Mouse (Mus musculus) lung, embryonic 14.5 days (tissue): ENCODE results near the gene Vps33b. TPM values are rescaled to one million over a fixed set of nuclear protein-coding genes. Genes with fewer than 3 reads are reported as not detected.
A peak's percentile ranks its signal among the peaks of the same experiment; 100 is the strongest.
"Not testable (repeated sequence)": the region's sequence is repeated elsewhere in the genome, so short reads cannot be mapped to it uniquely, and the experiment has no call there.

Experiments
- ATAC-seq: fragments of 200-750 bp; cut with Nextera tagmentation; 2 replicates; pipeline ENCODE4 v1.8.0; 2017; ENCODE audit warnings: mild to moderate bottlenecking, moderate TSS enrichment, moderate library complexity; ENCODE audit not compliant: insufficient read depth
- DNase-seq: peaks from one replicate; pipeline ENCODE4 v3.0.0-alpha.2; 2015
- H3K27ac ChIP-seq: fragments of 300-500 bp; sonication (generic); 2 replicates; pipeline ENCODE4 v1.5.1; 2014; ENCODE audit warnings: low read depth, mild to moderate bottlenecking, moderate library complexity
- H3K27me3 ChIP-seq: fragments of 300-500 bp; sonication (generic); 2 replicates; pipeline ENCODE4 v1.6.1; 2014; ENCODE audit warnings: low read length, control low read depth; ENCODE audit not compliant: insufficient read depth
- H3K36me3 ChIP-seq: fragments of 300-500 bp; sonication (generic); 2 replicates; pipeline ENCODE4 v1.6.1; 2014; ENCODE audit warnings: control low read depth; ENCODE audit not compliant: insufficient read depth
- H3K4me1 ChIP-seq: fragments of 300-500 bp; sonication (generic); 2 replicates; pipeline ENCODE4 v1.6.1; 2014; ENCODE audit warnings: antibody characterized with exemption, control low read depth; ENCODE audit not compliant: insufficient read depth
- H3K4me2 ChIP-seq: fragments of 300-500 bp; sonication (generic); 2 replicates; pipeline ENCODE4 v1.6.1; 2014; ENCODE audit warnings: mild to moderate bottlenecking
- H3K4me3 ChIP-seq: fragments of 300-500 bp; sonication (generic); 2 replicates; pipeline ENCODE4 v1.5.1; 2014; ENCODE audit warnings: low read depth, low read length
- H3K9ac ChIP-seq: fragments of 300-500 bp; sonication (generic); 2 replicates; pipeline ENCODE4 v1.6.1; 2014
- H3K9me3 ChIP-seq: fragments of 300-500 bp; sonication (generic); 2 replicates; pipeline ENCODE4 v1.6.1; 2016; ENCODE audit warnings: low read depth, low read length, control low read depth
- CTCF ChIP-seq: IDR thresholded peaks from 2 replicates; pipeline ENCODE4 v1.5.1; 2016; ENCODE audit warnings: antibody characterized with exemption, low read depth
- WGBS: fragments of 180-500 bp; shearing (Covaris S2); extraction: QIAGEN DNeasy Blood & Tissue Kit; methylation state at CpG from one replicate; pipeline ENCODE4 v1.1.7; 2014; 5-methylcytosine and 5-hydroxymethylcytosine counted together
- polyA plus RNA-seq: library from polyadenylated mRNA; unstranded; fragments of >200 nt; fragmentation: Nextera tagmentation; extraction: Ambion mirVana; gene quantifications from 2 replicates; pipeline ENCODE4 v1.2.1, GENCODE M21; 2014

The Vps33b gene
- polyA plus RNA-seq, 1 experiment from 2014 or later: 11.6 TPM

DNA sequence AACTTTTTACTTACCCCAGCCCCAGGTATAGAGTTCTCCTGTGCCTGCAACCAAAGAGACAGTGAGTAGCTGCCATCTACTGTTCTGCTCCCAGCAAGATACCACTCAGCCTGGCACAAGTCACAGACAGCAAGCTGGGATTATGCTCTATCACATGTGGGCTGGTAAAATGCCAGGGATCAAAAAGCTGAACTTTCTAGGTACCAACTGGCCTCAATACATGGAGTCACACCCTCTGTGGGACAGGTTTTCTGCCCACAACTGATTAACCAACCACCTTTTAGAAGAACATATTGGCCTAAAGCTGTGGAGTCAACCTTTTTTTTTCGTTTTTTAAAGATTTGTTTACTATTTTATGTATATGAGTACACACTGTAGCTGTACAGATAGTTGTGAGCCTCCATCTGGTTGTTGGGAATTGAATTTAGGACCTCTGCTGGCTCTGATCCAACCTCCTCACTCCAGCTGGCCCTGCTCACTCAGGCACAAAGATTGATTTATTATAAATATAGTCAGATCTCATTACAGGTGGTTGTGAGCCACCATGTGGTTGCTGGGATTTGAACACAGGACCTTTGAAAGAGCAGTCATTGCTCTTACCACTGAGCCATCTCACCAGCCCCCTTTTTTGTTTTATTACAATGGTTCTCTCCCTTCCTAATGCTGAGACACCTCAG, 48.1 kb downstream of the Vps33b start:
- H3K4me3 ChIP-seq: no peak overlapping the region
- H3K9ac ChIP-seq: no peak overlapping the region
- peaks cover 71% of the 10 kb centered on the region for H3K36me3 ChIP-seq
- TF ChIP-seq CTCF: no peak
- ATAC-seq (no peak), DNase-seq (no peak)
- H3K4me1 ChIP-seq: no peaks in the 10 kb centered on the region
- no peak overlapping the region for H3K4me2 ChIP-seq
- 63% methylated on average over 1 of the region's 1 CpGs for WGBS
- no peaks in the 10 kb centered on the region for H3K9me3 ChIP-seq
- H3K27me3 ChIP-seq: no peaks in the 10 kb centered on the region
- H3K27ac ChIP-seq: no peak overlapping the region

DNA sequence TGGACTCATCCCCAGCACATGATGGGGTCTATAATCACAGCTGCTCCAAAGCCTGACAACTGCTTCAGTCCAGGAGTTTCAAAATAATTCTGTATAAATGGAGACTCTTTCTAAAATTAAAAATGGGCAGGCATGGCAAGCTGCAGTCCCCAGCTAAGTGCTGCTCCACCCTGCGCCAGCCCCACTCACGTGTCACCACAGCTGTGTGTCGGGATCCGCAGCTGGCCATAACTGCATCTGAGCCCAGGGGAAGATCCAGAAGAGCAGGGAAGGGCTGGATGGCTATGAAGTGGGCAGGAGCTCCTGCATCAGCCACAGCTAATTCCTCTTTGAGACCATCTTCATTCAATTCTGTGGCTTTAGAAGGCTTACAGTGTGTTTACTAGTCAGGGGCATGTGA, 49.2 kb downstream of the Vps33b start:
- 0 out of 2 replicates have a peak overlapping the region, but pooled peaks have one; percentile 6 for H3K9ac ChIP-seq
- no peak for ATAC-seq
- H3K4me2 ChIP-seq: no peak overlapping the region
- no peak for TF ChIP-seq CTCF
- no peak overlapping the region; the same call in 1 of the 2 replicates for H3K27ac ChIP-seq
- DNase-seq: no peak
- H3K9me3 ChIP-seq: no peaks in the 10 kb centered on the region
- H3K27me3 ChIP-seq: no peaks in the 10 kb centered on the region
- H3K36me3 ChIP-seq: peaks cover 60% of the 10 kb centered on the region
- H3K4me3 ChIP-seq: no peak overlapping the region
- H3K4me1 ChIP-seq: peaks cover 4% of the 10 kb centered on the region; the same call in 1 of the 2 replicates
- 84% methylated on average over 4 of the region's 4 CpGs for WGBS

DNA sequence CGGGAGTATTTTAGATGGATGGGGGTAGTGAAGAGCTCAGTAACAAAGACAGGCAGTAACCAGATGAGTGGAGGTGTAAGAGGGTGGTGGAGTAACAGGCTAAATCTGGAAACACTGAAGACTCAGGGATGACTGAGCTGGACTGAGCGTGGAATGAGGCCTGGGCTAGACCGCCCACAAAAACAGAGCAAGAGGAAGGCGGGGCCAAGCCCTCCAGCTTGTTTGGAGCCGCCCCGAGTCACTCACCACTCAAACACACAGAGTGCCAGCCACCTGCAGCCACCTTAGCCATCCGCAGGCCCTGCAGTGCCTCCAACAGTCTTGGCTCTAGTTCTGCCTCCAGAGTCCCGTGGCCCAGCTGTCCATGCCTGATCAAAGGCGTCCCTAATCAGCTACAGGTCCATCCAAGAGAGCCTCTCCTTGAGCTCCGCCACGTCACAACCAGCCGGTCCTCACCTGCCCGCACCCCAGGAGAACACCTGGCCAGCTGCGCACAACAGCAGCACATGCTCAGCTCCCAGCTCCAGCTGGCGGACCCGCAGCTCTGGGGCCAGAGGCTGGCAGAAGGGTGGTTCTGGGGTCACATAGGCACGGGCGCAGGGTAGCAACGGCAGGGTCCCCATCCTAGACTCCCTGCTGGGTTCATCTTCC, 50.5 kb downstream of the Vps33b start:
- Histone ChIP-seq H3K9me3 (no peaks in the 10 kb centered on the region), H3K36me3 (peaks cover 48% of the 10 kb centered on the region), H3K9ac (no peak overlapping the region), H3K4me2 (no peak overlapping the region), H3K4me1 (peaks cover 4% of the 10 kb centered on the region; the same call in 1 of the 2 replicates), H3K27me3 (no peaks in the 10 kb centered on the region), H3K27ac (no peak overlapping the region), H3K4me3 (no peak overlapping the region)
- 73% methylated on average over 19 of the region's 19 CpGs for WGBS
- TF ChIP-seq CTCF: no peak
- DNase-seq (no peak), ATAC-seq (no peak)

DNA sequence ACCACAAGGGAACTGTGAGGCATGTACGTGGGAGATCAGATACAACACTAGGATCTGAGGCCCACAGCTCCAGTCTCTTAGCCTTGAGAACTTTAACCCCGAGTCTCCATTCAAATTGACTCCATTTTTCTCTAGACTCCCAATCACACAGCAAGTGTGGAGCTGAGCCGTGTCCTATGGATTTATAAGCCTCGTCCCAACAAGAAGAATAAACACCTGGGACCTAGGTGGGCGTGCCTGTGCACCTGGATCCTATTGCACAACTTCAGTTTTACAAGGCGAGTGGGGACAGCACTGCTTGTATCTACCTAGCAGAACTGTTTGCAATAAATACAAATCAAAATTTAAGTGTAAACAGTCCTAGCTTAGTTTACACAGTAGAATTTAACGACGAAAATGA, 53.9 kb downstream of the Vps33b start:
- ATAC-seq (no peak), DNase-seq (no peak)
- H3K36me3 ChIP-seq: peaks cover 50% of the 10 kb centered on the region
- peaks cover 4% of the 10 kb centered on the region; the same call in 1 of the 2 replicates for H3K4me1 ChIP-seq
- H3K27ac ChIP-seq: peak overlapping the region; percentile 88
- H3K27me3 ChIP-seq: no peaks in the 10 kb centered on the region
- H3K9ac ChIP-seq: peak overlapping the region; percentile 67
- H3K4me2 ChIP-seq: peak overlapping the region; percentile 92
- 17% methylated on average over 8 of the region's 8 CpGs for WGBS
- peak overlapping the region; percentile 48 for H3K4me3 ChIP-seq
- H3K9me3 ChIP-seq: no peaks in the 10 kb centered on the region
- no peak for TF ChIP-seq CTCF

DNA sequence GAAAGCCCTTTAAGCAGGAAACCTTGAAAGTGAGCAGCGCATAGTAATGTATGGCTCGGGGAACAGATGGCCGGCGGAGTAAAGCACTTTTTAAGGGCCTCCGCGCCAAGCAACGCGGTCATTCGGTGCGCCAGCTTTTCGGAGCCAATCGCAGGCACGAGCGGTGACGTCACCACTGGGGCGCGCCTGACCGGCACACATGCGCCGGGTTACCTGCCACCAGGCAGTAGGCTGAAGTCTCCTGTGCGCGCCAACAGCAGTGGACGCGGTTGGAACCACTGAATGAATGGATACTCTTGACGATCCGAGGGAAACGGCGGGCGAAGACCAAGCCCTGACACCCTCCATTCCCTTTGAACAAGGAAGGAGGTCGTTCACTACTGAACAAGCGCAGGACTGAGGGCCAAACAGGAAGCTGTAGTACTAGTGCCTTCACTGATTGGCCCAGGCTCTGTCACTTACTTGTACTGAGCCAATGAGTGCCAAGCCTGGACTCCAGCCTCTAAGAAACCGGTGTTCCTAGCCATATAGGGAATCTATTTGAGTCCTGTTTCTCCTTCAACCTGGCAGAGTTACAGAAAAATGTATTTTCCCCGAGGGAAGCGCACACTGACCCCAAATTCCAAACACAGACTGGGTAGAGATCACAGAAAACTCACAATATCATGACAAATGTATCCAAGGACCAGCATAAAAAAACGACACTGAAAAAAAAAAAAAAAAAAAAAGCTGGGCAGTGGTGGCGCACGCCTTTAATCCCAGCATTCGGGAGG, 54.8 kb downstream of the Vps33b start, which contains the start of gene Rccd1:
Rccd1 (minus strand) TSS at position 412 of the 773 bp plus-strand sequence.
- no peaks in the 10 kb centered on the region for H3K9me3 ChIP-seq
- H3K27me3 ChIP-seq: no peaks in the 10 kb centered on the region
- peaks cover 4% of the 10 kb centered on the region; the same call in 1 of the 2 replicates for H3K4me1 ChIP-seq
- H3K4me3 ChIP-seq: peak within 1 kb of the TSS; percentile 48
- peak within 1 kb of the TSS; percentile 88 for H3K27ac ChIP-seq
- DNase-seq: peak; percentile 98
- ATAC-seq: peak; percentile 99
- peak within 1 kb of the TSS; percentile 67 for H3K9ac ChIP-seq
- WGBS: under 1% methylated on average over 38 of the region's 38 CpGs
- no peak for TF ChIP-seq CTCF
- peak within 1 kb of the TSS; percentile 92 for H3K4me2 ChIP-seq
- H3K36me3 ChIP-seq: peaks cover 50% of the 10 kb centered on the region

DNA sequence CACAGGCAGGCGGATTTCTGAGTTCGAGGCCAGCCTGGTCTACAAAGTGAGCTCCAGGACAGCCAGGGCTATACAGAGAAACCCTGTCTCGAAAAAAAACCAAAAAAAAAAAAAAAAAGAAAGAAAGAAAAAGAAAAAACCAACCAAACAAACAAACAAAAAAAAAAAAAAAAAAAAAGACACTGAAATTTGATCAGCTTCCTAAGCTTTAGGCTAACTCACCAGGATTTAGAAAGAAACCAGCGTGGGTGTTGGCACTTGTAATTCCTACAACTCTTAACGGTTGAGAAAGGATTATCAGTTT, 55.3 kb downstream of the Vps33b start:
- peak overlapping the region; percentile 88; the same call in 1 of the 2 replicates for H3K27ac ChIP-seq
- WGBS: 35% methylated on average over 5 of the region's 5 CpGs
- peak overlapping the region; percentile 48; the same call in 1 of the 2 replicates for H3K4me3 ChIP-seq

More for the DNA sequence above, 55.3 kb downstream of the Vps33b start:
- H3K27me3 ChIP-seq, H3K9me3 ChIP-seq, ATAC-seq, DNase-seq, H3K4me1 ChIP-seq, H3K9ac ChIP-seq: not testable (repeated sequence)
- peaks cover 56% of the 10 kb centered on the region for H3K36me3 ChIP-seq
- peak overlapping the region; percentile 92 for H3K4me2 ChIP-seq
